Mouse (Mus musculus): Measurements from ENCODE around the gene Gng12.
A peak's percentile ranks its signal among the peaks of the same experiment; 100 is the strongest.
"Not testable (repeated sequence)": the region's sequence is repeated elsewhere in the genome, so short reads cannot be mapped to it uniquely, and the experiment has no call there.

Gene Gng12

GRCm38 (mm10) chr6:67029312-67029950, 133.2 kb downstream of the Gng12 start:
- DNase-seq (ENCODE audit: extremely low spot score), result no peak

GRCm38 (mm10) chr6:67029987-67030386, 133.8 kb downstream of the Gng12 start:
- no peak for DNase-seq (ENCODE audit: extremely low spot score)

- DNase-seq (ENCODE audit: extremely low spot score), result peak; percentile 46
These were observed 134.2 kb downstream of the Gng12 start for GRCm38 (mm10) chr6:67030416-67030815.

- no peak for DNase-seq (ENCODE audit: extremely low spot score)
These were observed 134.6 kb downstream of the Gng12 start for GRCm38 (mm10) chr6:67030846-67031245.

- DNase-seq (ENCODE audit: extremely low spot score), result not testable (repeated sequence)
These were observed 136.4 kb downstream of the Gng12 start for GRCm38 (mm10) chr6:67032551-67032950.

- not testable (repeated sequence) for DNase-seq (ENCODE audit: extremely low spot score)
These were observed 136.8 kb downstream of the Gng12 start for GRCm38 (mm10) chr6:67032972-67033371.

- DNase-seq (ENCODE audit: extremely low spot score), result no peak
These were observed 137.4 kb downstream of the Gng12 start for GRCm38 (mm10) chr6:67033604-67034003.

- DNase-seq (ENCODE audit: extremely low spot score), result no peak
These were observed 138.3 kb downstream of the Gng12 start for GRCm38 (mm10) chr6:67034331-67035130.

- DNase-seq (ENCODE audit: extremely low spot score), result peak; percentile 26
These were observed 139.4 kb downstream of the Gng12 start for GRCm38 (mm10) chr6:67035388-67036299.

GRCm38 (mm10) chr6:67036356-67036811, 140.2 kb downstream of the Gng12 start:
- DNase-seq (ENCODE audit: extremely low spot score), result peak; percentile 87

GRCm38 (mm10) chr6:67036837-67037628, 140.8 kb downstream of the Gng12 start, which contains the start of gene Gadd45a:
Gene Gadd45a, minus strand, starts transcription at chr6:67037457.
- DNase-seq (ENCODE audit: extremely low spot score), result peak; percentile 96

GRCm38 (mm10) chr6:67038964-67039363, 142.8 kb downstream of the Gng12 start:
- no peak for DNase-seq (ENCODE audit: extremely low spot score)

GRCm38 (mm10) chr6:67040904-67041410, 144.8 kb downstream of the Gng12 start:
- no peak for DNase-seq (ENCODE audit: extremely low spot score)

- no peak for DNase-seq (ENCODE audit: extremely low spot score)
These were observed 149.2 kb downstream of the Gng12 start for GRCm38 (mm10) chr6:67045424-67045823.

- no peak for DNase-seq (ENCODE audit: extremely low spot score)
These were observed 150.7 kb downstream of the Gng12 start for GRCm38 (mm10) chr6:67046937-67047336.

GRCm38 (mm10) chr6:67048052-67048691, 152.0 kb downstream of the Gng12 start:
- no peak for DNase-seq (ENCODE audit: extremely low spot score)

GRCm38 (mm10) chr6:67048880-67049694, 152.9 kb downstream of the Gng12 start:
- DNase-seq (ENCODE audit: extremely low spot score), result no peak

GRCm38 (mm10) chr6:67049695-67050038, 153.5 kb downstream of the Gng12 start:
- DNase-seq (ENCODE audit: extremely low spot score), result no peak

GRCm38 (mm10) chr6:67050063-67050462, 153.9 kb downstream of the Gng12 start:
- DNase-seq (ENCODE audit: extremely low spot score), result no peak
